Mouse (Mus musculus) CH12.LX (cell line): Measurements from ENCODE around the gene Adamts18. TPM values are rescaled to one million over a fixed set of nuclear protein-coding genes. Genes with fewer than 3 reads are reported as not detected.

ENCODE experiments used
- DNase-seq: peaks from one replicate; pipeline ENCODE4 v3.0.0-alpha.2; 2013; ENCODE audit errors: extremely low read depth
- H3K27ac ChIP-seq: 2 replicates; pipeline ENCODE4 v1.5.1; 2012; ENCODE audit warnings: low read depth, mild to moderate bottlenecking, control low read depth, moderate library complexity; ENCODE audit not compliant: insufficient read depth
- H3K27me3 ChIP-seq: replicated peaks from 2 replicates; pipeline ENCODE3; 2012; ENCODE audit warnings: inconsistent platforms
- H3K36me3 ChIP-seq, 2 experiments: replicated peaks in 1 of 2; 2 replicates each; pipeline versions ENCODE3 to v1.6.1; 2012; ENCODE audit warnings: inconsistent platforms in 1 of 2, low read length in 1 of 2, mild to moderate bottlenecking in 1 of 2, mixed read lengths in 1 of 2, moderate library complexity in 1 of 2; ENCODE audit not compliant: control insufficient read depth in 1 of 2, insufficient read depth in 1 of 2
- H3K4me1 ChIP-seq, 2 experiments: 2 replicates each; pipeline ENCODE4 v1.6.1; 2012; ENCODE audit warnings: inconsistent platforms in 1 of 2, moderate library complexity in 1 of 2; ENCODE audit not compliant: insufficient read depth in 2 of 2, control insufficient read depth in 1 of 2
- H3K4me2 ChIP-seq: 2 replicates; pipeline ENCODE4 v1.6.1; 2012; ENCODE audit warnings: low read depth, mild to moderate bottlenecking, control low read depth; ENCODE audit not compliant: poor library complexity, insufficient read depth, severe bottlenecking
- H3K4me3 ChIP-seq, 3 experiments: fragments of 150-350 bp in 1 of 3; sonication (generic) in 1 of 3; replicated peaks in 1 of 3; 2 replicates each; pipeline versions ENCODE3 to v1.5.1; 2011 to 2012; ENCODE audit warnings: low read depth in 2 of 3, low read length in 2 of 3, mild to moderate bottlenecking in 2 of 3, moderate library complexity in 2 of 3, control low read depth in 1 of 3, improper control_type of control experiment in 1 of 3, inconsistent platforms in 1 of 3, mixed read lengths in 1 of 3; ENCODE audit not compliant: poor library complexity in 1 of 3
- H3K79me2 ChIP-seq: replicated peaks from 2 replicates; pipeline ENCODE4 v1.6.1; 2012; ENCODE audit warnings: mild to moderate bottlenecking, moderate library complexity; ENCODE audit not compliant: control insufficient read depth, poor library complexity, insufficient read depth, severe bottlenecking; ENCODE audit errors: extremely low read depth
- H3K9ac ChIP-seq: 2 replicates; pipeline ENCODE4 v1.6.1; 2012; ENCODE audit warnings: low read depth, mild to moderate bottlenecking, control low read depth, moderate library complexity; ENCODE audit not compliant: insufficient read depth
- H3K9me3 ChIP-seq: replicated peaks from 2 replicates; pipeline ENCODE3; 2012; ENCODE audit warnings: low read length, inconsistent platforms, mixed read lengths
- E2F4 ChIP-seq: IDR thresholded peaks from 2 replicates; pipeline ENCODE4 v1.6.1; 2011; ENCODE audit warnings: low read depth, low read length, improper control_type of control experiment; ENCODE audit not compliant: insufficient replicate concordance
- ELF1 ChIP-seq: IDR thresholded peaks from 2 replicates; pipeline ENCODE4 v1.6.1; 2014; ENCODE audit warnings: low read depth, mild to moderate bottlenecking, inconsistent platforms, low read length, improper control_type of control experiment
- EP300 ChIP-seq: IDR thresholded peaks from 2 replicates; pipeline ENCODE4 v1.6.1; 2011; ENCODE audit warnings: low read length, improper control_type of control experiment
- HCFC1 ChIP-seq: IDR thresholded peaks from 2 replicates; pipeline ENCODE4 v1.6.1; 2012; ENCODE audit warnings: low read depth, mild to moderate bottlenecking, inconsistent platforms, low read length, improper control_type of control experiment
- MAZ ChIP-seq: IDR thresholded peaks from 2 replicates; pipeline ENCODE4 v1.6.1; 2012; ENCODE audit warnings: low read depth, mild to moderate bottlenecking, inconsistent platforms, low read length, improper control_type of control experiment, moderate library complexity
- MEF2A ChIP-seq: IDR thresholded peaks from 2 replicates; pipeline ENCODE4 v1.6.1; 2014; ENCODE audit warnings: low read depth, mild to moderate bottlenecking, inconsistent platforms, low read length, improper control_type of control experiment, borderline replicate concordance
- NELFE ChIP-seq: IDR thresholded peaks from 2 replicates; pipeline ENCODE4 v1.6.1; 2011; ENCODE audit warnings: low read depth, low read length, improper control_type of control experiment
- NRF1 ChIP-seq: IDR thresholded peaks from 2 replicates; pipeline ENCODE4 v1.6.1; 2014; ENCODE audit warnings: low read depth, mild to moderate bottlenecking, inconsistent platforms, low read length, improper control_type of control experiment, moderate library complexity
- PAX5 ChIP-seq: IDR thresholded peaks from 2 replicates; pipeline ENCODE4 v1.6.1; 2012; ENCODE audit warnings: low read length, inconsistent platforms, mixed read lengths
- SIN3A ChIP-seq: IDR thresholded peaks from 2 replicates; pipeline ENCODE4 v1.6.1; 2012; ENCODE audit warnings: low read length, improper control_type of control experiment, inconsistent platforms
- SMC3 ChIP-seq: IDR thresholded peaks from 2 replicates; pipeline ENCODE4 v1.6.1; 2011; ENCODE audit warnings: low read depth, low read length, improper control_type of control experiment
- ZC3H11A ChIP-seq: IDR thresholded peaks from 2 replicates; pipeline ENCODE4 v1.6.1; 2012; ENCODE audit warnings: low read depth, mild to moderate bottlenecking, inconsistent platforms, low read length, improper control_type of control experiment
- ZKSCAN1 ChIP-seq: IDR thresholded peaks from 2 replicates; pipeline ENCODE4 v1.6.1; 2012; ENCODE audit warnings: low read depth, inconsistent platforms, low read length, improper control_type of control experiment, borderline replicate concordance
- dilution Hi-C: fragments of 300-500 bp; cut with MboI; formaldehyde crosslinking; loops from 2 replicates; pipeline ENCODE4 v1.14.3; 2020; ENCODE audit warnings: low sequenced_read_pairs; ENCODE audit not compliant: extremely low pct_unique_long_range_greater_than_20kb, extremely low pct_ligation_motif_present
- in situ Hi-C: fragments of 300-500 bp; cut with MboI; formaldehyde crosslinking; loops from 3 replicates; pipeline ENCODE4 v1.14.3; 2019; ENCODE audit warnings: low sequenced_read_pairs, low pct_ligation_motif_present, low pct_unique_long_range_greater_than_20kb, mixed read lengths
- polyA plus RNA-seq: library from polyadenylated mRNA; unstranded; fragments of >175 nt; gene quantifications from 2 replicates; pipeline ENCODE4 v1.2.1, GENCODE M21; 2012; ENCODE audit warnings: low read depth; ENCODE audit not compliant: insufficient read length
- total RNA-seq, 2 experiments: library from RNA; depleted of rRNA; stranded (reverse); fragments of 300-350 nt in 1 of 2; fragments of >200 nt in 1 of 2; gene quantifications; 2 replicates each; pipeline ENCODE4 v1.2.3; 2012 to 2014

Adamts18 gene
- total and polyA plus RNA-seq, 3 experiments: not detected

DNA sequence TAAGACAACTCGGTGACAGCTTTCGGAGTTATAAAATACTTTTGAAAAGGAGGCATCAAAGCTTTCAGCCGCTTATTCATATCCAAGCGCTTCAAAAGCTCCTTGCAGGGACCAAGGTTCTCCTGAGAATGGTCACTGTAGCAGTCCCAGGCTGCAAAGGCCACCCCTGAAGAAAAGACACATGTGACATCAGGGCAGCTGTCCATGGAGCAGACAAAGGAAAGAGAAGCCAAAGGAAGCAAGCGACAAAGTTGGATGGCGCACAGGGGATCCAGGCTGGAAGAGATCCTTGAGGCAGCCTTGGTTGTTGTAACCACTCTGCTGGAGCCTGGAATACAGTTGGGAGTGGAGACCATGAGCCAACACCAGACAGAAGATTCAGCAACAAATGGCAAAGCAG lies 10.3 kb downstream of the Adamts18 start:
- H3K9me3 ChIP-seq: peaks cover 56% of the 10 kb centered on the region
- dilution Hi-C loops (no loop called here), in situ Hi-C loops (no loop called here)
- no peak overlapping the region for H3K9ac ChIP-seq
- no peaks in the 10 kb centered on the region for H3K4me1 ChIP-seq
- no peak for TF ChIP-seq E2F4
- TF ChIP-seq NRF1: no peak
- no peak for TF ChIP-seq ELF1
- TF ChIP-seq EP300: no peak
- TF ChIP-seq NELFE: no peak
- no peak for TF ChIP-seq MEF2A
- no peak for DNase-seq
- no peak overlapping the region for H3K27ac ChIP-seq
- H3K4me2 ChIP-seq: no peak overlapping the region
- H3K36me3 ChIP-seq: no peaks in the 10 kb centered on the region
- no peaks in the 10 kb centered on the region for H3K79me2 ChIP-seq
- no peaks in the 10 kb centered on the region for H3K27me3 ChIP-seq
- H3K4me3 ChIP-seq: no peak overlapping the region

DNA sequence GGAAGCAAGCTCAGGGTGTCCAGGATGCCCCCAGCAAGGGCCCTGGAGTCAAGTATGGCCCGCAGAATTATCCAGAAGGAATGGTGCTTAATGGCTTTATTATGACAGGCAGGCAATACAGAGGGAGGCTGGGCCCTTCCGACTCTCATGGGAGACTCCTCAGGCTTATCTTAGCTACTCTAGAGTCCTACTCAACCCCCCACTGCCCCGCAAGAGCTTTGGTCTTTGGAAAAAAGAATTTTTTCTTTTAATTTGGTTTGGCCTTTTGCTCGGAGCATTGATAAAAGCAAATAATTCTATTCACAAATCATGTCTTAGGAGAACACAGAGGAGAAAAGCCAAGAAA lies 11.0 kb downstream of the Adamts18 start:
- no peak for TF ChIP-seq PAX5
- TF ChIP-seq, all 38 proteins: peak for 0
- Histone ChIP-seq H3K36me3 (no peaks in the 10 kb centered on the region), H3K27ac (no peak overlapping the region), H3K9me3 (peaks cover 55% of the 10 kb centered on the region), H3K79me2 (no peaks in the 10 kb centered on the region), H3K27me3 (no peaks in the 10 kb centered on the region), H3K4me2 (no peak overlapping the region), H3K4me1 (no peaks in the 10 kb centered on the region), H3K4me3 (no peak overlapping the region), H3K9ac (no peak overlapping the region)
- in situ Hi-C loops (no loop called here), dilution Hi-C loops (no loop called here)
- DNase-seq: no peak

DNA sequence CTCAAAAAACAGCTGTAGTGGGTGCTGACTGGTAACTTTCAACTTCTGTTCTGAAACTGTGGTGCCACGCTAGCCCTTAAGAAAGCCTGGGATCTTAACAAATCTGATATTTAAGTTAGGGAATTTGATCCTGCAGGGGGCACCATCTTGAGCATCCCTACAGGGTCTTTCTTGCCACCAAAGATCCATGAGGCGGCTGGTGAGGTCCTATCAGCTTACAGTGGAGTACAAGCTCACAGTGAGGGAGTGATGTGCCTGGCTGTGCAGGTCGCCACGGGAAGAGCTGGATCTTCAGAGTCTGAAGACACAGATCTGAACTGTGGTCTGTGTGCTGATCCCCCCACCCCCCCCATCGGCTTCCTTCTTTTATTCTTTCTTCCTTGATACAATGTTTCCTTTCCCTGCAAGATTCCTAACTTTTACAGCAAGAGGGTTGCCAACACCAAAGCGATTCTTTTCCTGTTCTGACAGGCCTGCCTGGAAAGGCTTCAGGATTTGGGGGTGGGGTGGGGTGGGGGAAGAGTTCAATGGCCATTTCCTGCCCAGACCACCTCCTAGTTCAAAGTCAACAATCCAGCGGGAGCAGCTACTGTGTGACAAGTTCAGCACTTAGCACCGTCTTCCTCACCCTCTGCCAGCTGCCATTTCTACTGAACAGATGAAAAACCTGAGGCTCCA lies 11.5 kb downstream of the Adamts18 start:
- DNase-seq: no peak
- H3K9ac ChIP-seq: no peak overlapping the region
- H3K79me2 ChIP-seq: no peaks in the 10 kb centered on the region
- no peaks in the 10 kb centered on the region for H3K36me3 ChIP-seq
- H3K4me2 ChIP-seq: no peak overlapping the region
- no peak overlapping the region for H3K4me3 ChIP-seq
- no peak overlapping the region for H3K27ac ChIP-seq
- dilution Hi-C loops: no loop called here
- peaks cover 57% of the 10 kb centered on the region for H3K9me3 ChIP-seq
- H3K4me1 ChIP-seq: no peaks in the 10 kb centered on the region
- no peaks in the 10 kb centered on the region for H3K27me3 ChIP-seq
- no peak for TF ChIP-seq HCFC1
- no peak for TF ChIP-seq SMC3
- no peak for TF ChIP-seq ZKSCAN1
- TF ChIP-seq MAZ: no peak
- no peak for TF ChIP-seq ZC3H11A
- TF ChIP-seq SIN3A: no peak
- in situ Hi-C loops: no loop called here
